Mouse (Mus musculus): ENCODE results near the gene Kpna7. TPM values are rescaled to one million over a fixed set of nuclear protein-coding genes. Genes with fewer than 3 reads are reported as not detected.
A peak's percentile ranks its signal among the peaks of the same experiment; 100 is the strongest.

The Kpna7 gene
- polyA plus RNA-seq, 1 experiment from 2014 or later = not detected

- H3K4me3 ChIP-seq (ENCODE audit: low read depth, low read length) = no peak overlapping the region
- ATAC-seq (ENCODE audit: insufficient read depth) (peak; percentile 25; the same call in 1 of the 2 replicates), DNase-seq (no peak)
- no peaks in the 10 kb centered on the region for H3K36me3 ChIP-seq (ENCODE audit: insufficient read depth)
- no peak for TF ChIP-seq CTCF (IDR thresholded peaks at IDR 0.05; ENCODE audit: low read depth)
- no peaks in the 10 kb centered on the region for H3K9me3 ChIP-seq (ENCODE audit: low read depth, low read length)
- H3K27me3 ChIP-seq (ENCODE audit: insufficient read depth, low read length) = no peaks in the 10 kb centered on the region
- H3K4me2 ChIP-seq = no peak overlapping the region
- peak overlapping the region; percentile 76 for H3K27ac ChIP-seq (ENCODE audit: low read depth)
- no peak overlapping the region for H3K9ac ChIP-seq
- 57% methylated on average over 6 of the region's 6 CpGs for WGBS
- H3K4me1 ChIP-seq (ENCODE audit: insufficient read depth) = no peaks in the 10 kb centered on the region
Observed at GRCm38 (mm10) chr5:144979110-144979509, 104.7 kb downstream of the Kpna7 start.

- DNase-seq (peak; percentile 88), ATAC-seq (ENCODE audit: insufficient read depth) (peak; percentile 76; the same call in 1 of the 2 replicates)
- TF ChIP-seq CTCF (IDR thresholded peaks at IDR 0.05; ENCODE audit: low read depth) = no peak
- Histone ChIP-seq H3K4me1 (ENCODE audit: insufficient read depth) (no peaks in the 10 kb centered on the region), H3K4me2 (no peak overlapping the region), H3K9me3 (ENCODE audit: low read depth, low read length) (no peaks in the 10 kb centered on the region), H3K36me3 (ENCODE audit: insufficient read depth) (no peaks in the 10 kb centered on the region), H3K27me3 (ENCODE audit: insufficient read depth, low read length) (no peaks in the 10 kb centered on the region), H3K27ac (ENCODE audit: low read depth) (peak overlapping the region; percentile 76), H3K9ac (no peak overlapping the region), H3K4me3 (ENCODE audit: low read depth, low read length) (no peak overlapping the region)
- WGBS = 42% methylated on average over 10 of the region's 10 CpGs
Observed at GRCm38 (mm10) chr5:144978533-144979107, 105.2 kb downstream of the Kpna7 start.

- Histone ChIP-seq H3K4me3 (ENCODE audit: low read depth, low read length) (no peak overlapping the region), H3K4me2 (no peak overlapping the region), H3K27me3 (ENCODE audit: insufficient read depth, low read length) (no peaks in the 10 kb centered on the region), H3K36me3 (ENCODE audit: insufficient read depth) (no peaks in the 10 kb centered on the region), H3K27ac (ENCODE audit: low read depth) (no peak overlapping the region), H3K9ac (no peak overlapping the region), H3K9me3 (ENCODE audit: low read depth, low read length) (no peaks in the 10 kb centered on the region), H3K4me1 (ENCODE audit: insufficient read depth) (no peaks in the 10 kb centered on the region)
- WGBS = 72% methylated on average over 3 of the region's 3 CpGs
- DNase-seq = no peak
- ATAC-seq (ENCODE audit: insufficient read depth) = no peak
- peak; percentile 45 for TF ChIP-seq CTCF (IDR thresholded peaks at IDR 0.05; ENCODE audit: low read depth)
Observed at GRCm38 (mm10) chr5:144971266-144971665, 112.6 kb downstream of the Kpna7 start.

- H3K4me2 ChIP-seq = peak within 1 kb of the TSS; percentile 81
- TF ChIP-seq CTCF (IDR thresholded peaks at IDR 0.05; ENCODE audit: low read depth) = no peak
- peak within 1 kb of the TSS; percentile 93 for H3K9ac ChIP-seq
- H3K4me3 ChIP-seq (ENCODE audit: low read depth, low read length) = peak within 1 kb of the TSS; percentile 81
- H3K9me3 ChIP-seq (ENCODE audit: low read depth, low read length) = no peaks in the 10 kb centered on the region
- no peaks in the 10 kb centered on the region for H3K36me3 ChIP-seq (ENCODE audit: insufficient read depth)
- H3K27me3 ChIP-seq (ENCODE audit: insufficient read depth, low read length) = no peaks in the 10 kb centered on the region
- DNase-seq = peak; percentile 97
- under 1% methylated on average over 72 of the region's 89 CpGs for WGBS
- ATAC-seq (ENCODE audit: insufficient read depth) = peak; percentile 64
- peak within 1 kb of the TSS; percentile 94 for H3K27ac ChIP-seq (ENCODE audit: low read depth)
- H3K4me1 ChIP-seq (ENCODE audit: insufficient read depth) = peaks cover 13% of the 10 kb centered on the region
Observed at GRCm38 (mm10) chr5:144965639-144966351, 118.0 kb downstream of the Kpna7 start, which contains the start of gene Smurf1. TSS of gene Smurf1 (minus strand) at chr5:144965847.

DNA sequence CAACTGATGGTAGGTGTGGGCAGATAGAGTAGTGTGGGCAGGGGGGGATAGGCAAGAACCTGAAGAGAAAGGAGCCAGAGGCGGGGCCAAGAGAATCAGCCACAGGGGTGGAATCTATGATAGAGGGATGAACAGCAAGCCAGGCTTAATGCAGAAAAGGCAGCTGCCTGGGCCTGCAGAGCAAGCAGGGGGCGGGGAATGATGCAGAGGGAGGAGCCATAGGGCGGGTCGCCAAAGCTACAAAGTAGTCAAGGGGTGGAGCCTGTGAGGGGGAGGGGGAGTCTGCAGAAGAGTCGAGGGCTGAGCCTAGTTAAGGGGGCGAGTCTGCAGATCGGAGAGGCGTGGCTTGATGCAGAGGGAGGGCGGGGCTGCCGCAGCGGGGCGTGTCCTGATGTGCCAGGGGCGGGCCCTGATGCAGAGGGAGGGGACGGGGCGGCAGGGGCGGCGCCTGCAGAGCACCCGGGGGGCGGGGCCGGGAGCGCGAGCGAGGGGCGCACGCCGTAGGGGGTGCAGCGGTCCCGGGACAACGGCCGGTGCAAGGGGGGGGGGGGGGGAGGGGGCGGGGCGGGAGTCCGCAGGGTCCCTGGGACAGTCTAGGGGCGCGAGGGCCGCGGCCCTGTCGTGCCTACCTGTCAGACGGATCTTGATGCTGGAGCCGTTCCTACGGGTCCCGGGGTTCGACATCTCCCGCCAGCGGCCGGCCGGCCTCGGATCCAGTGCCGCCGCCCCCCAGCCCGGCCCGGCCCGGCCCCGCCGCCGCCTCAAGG is 118.8 kb downstream of the Kpna7 start:
- no peaks in the 10 kb centered on the region for H3K9me3 ChIP-seq (ENCODE audit: low read depth, low read length)
- DNase-seq = peak; percentile 94
- H3K9ac ChIP-seq = peak overlapping the region; percentile 93
- under 1% methylated on average over 46 of the region's 56 CpGs for WGBS
- H3K4me3 ChIP-seq (ENCODE audit: low read depth, low read length) = peak overlapping the region; percentile 81
- H3K36me3 ChIP-seq (ENCODE audit: insufficient read depth) = no peaks in the 10 kb centered on the region
- peaks cover 13% of the 10 kb centered on the region for H3K4me1 ChIP-seq (ENCODE audit: insufficient read depth)
- peak overlapping the region; percentile 81 for H3K4me2 ChIP-seq
- peak overlapping the region; percentile 94 for H3K27ac ChIP-seq (ENCODE audit: low read depth)
- ATAC-seq (ENCODE audit: insufficient read depth) = peak; percentile 76
- H3K27me3 ChIP-seq (ENCODE audit: insufficient read depth, low read length) = no peaks in the 10 kb centered on the region
- TF ChIP-seq CTCF (IDR thresholded peaks at IDR 0.05; ENCODE audit: low read depth) = no peak

- Histone ChIP-seq H3K27me3 (ENCODE audit: insufficient read depth, low read length) (no peaks in the 10 kb centered on the region), H3K9me3 (ENCODE audit: low read depth, low read length) (no peaks in the 10 kb centered on the region), H3K4me2 (peak overlapping the region; percentile 81), H3K27ac (ENCODE audit: low read depth) (peak overlapping the region; percentile 94), H3K4me3 (ENCODE audit: low read depth, low read length) (peak overlapping the region; percentile 81), H3K36me3 (ENCODE audit: insufficient read depth) (no peaks in the 10 kb centered on the region), H3K9ac (no peak overlapping the region), H3K4me1 (ENCODE audit: insufficient read depth) (peaks cover 13% of the 10 kb centered on the region)
- DNase-seq (no peak), ATAC-seq (ENCODE audit: insufficient read depth) (peak; percentile 39)
- TF ChIP-seq CTCF (IDR thresholded peaks at IDR 0.05; ENCODE audit: low read depth) = no peak
- 23% methylated on average over 8 of the region's 8 CpGs for WGBS
Observed at GRCm38 (mm10) chr5:144964465-144964864, 119.4 kb downstream of the Kpna7 start.
